Comparison of ENCODE assay signal across 8 mouse cellular contexts in the genomic region with DNA sequence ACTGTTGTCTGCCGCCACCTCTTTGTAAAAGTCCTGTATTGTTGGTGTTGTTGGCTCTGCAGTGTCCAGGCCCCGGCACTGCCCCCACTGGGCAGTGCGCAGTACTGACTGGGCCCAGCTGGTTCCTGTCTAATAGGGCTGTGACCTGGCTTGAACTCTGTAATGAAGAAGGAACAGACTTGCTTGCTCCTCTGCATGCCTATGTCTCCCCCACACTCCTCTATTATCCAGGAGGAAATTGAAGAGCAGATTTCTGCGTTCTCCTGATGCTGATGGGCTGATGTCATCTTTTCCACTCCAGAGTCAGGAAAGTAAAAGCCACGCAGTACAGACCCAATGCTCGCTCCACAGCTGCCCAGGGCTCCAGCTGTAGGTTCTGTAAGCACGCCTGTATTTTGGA.
DNase-seq lines count a peak whose midpoint lies in the region; ATAC-seq and TF ChIP-seq lines count a peak whose summit lies in the region.

No protein-coding gene starts in this region.

- peak; percentile 48 for TF ChIP-seq CTCF in left cerebral cortex, adult 2 months (IDR thresholded peaks at IDR 0.05)

- H3K4me3 ChIP-seq in left cerebral cortex, adult 2 months = no peak overlapping the region
- H3K4me3 ChIP-seq in heart, embryonic 10.5 days = no peak overlapping the region
- H3K4me3 ChIP-seq in hindbrain, embryonic 16.5 days (ENCODE audit: low read length) = no peak overlapping the region

- no peaks in the 10 kb centered on the region for H3K27me3 ChIP-seq in heart, embryonic 10.5 days (ENCODE audit: insufficient read depth, poor library complexity, severe bottlenecking)
- no peaks in the 10 kb centered on the region for H3K27me3 ChIP-seq in hindbrain, embryonic 16.5 days (replicated peaks; ENCODE audit: control insufficient read depth, insufficient read depth, low read length)

- intact Hi-C loops in left cerebral cortex, adult 2 months (cut with DNase I) = no loop called here

- H3K9me3 ChIP-seq in heart, embryonic 10.5 days = no peaks in the 10 kb centered on the region
- no peaks in the 10 kb centered on the region for H3K9me3 ChIP-seq in hindbrain, embryonic 16.5 days (ENCODE audit: control insufficient read depth, low read length)

- H3K27ac ChIP-seq in left cerebral cortex, adult 2 months = no peak overlapping the region
- H3K27ac ChIP-seq in heart, embryonic 10.5 days = no peak overlapping the region
- H3K27ac ChIP-seq in hindbrain, embryonic 16.5 days (ENCODE audit: low read depth, low read length) = no peak overlapping the region

- H3K36me3 ChIP-seq in heart, embryonic 10.5 days = peaks cover 21% of the 10 kb centered on the region; the same call in 1 of the 2 replicates
- no peaks in the 10 kb centered on the region; the same call in 1 of the 2 replicates for H3K36me3 ChIP-seq in hindbrain, embryonic 16.5 days (ENCODE audit: control insufficient read depth, insufficient read depth, low read length)

- WGBS in heart, embryonic 10.5 days = 64% methylated on average over 7 of the region's 7 CpGs
- WGBS in hindbrain, embryonic 16.5 days = 78% methylated on average over 7 of the region's 7 CpGs

- peaks cover 76% of the 10 kb centered on the region for H3K4me1 ChIP-seq in heart, embryonic 10.5 days
- H3K4me1 ChIP-seq in hindbrain, embryonic 16.5 days (ENCODE audit: control insufficient read depth, insufficient read depth, low read depth, low read length) = peaks cover 12% of the 10 kb centered on the region

- H3K9ac ChIP-seq in hindbrain, embryonic 16.5 days (ENCODE audit: low read depth, low read length) = no peak overlapping the region

- ATAC-seq in megakaryocyte-erythroid progenitor cell, adult 5-6 weeks (replicated peaks; ENCODE audit: low FRiP score, low TSS enrichment, poor library complexity, severe bottlenecking) = peak; percentile 55
- ATAC-seq in hindbrain, embryonic 16.5 days = no peak

- no peak overlapping the region for H3K4me2 ChIP-seq in hindbrain, embryonic 16.5 days (ENCODE audit: low read length)

- no peak for DNase-seq in left cerebral cortex, adult 2 months (ENCODE audit: extremely low spot score in 1 of 2, low spot score in 2 of 2)
- DNase-seq in left cerebral cortex, adult 8-10 months (ENCODE audit: low spot score in 2 of 2) = no peak
- DNase-seq in heart, embryonic 10.5 days (ENCODE audit: low spot score) = peak; percentile 83
- DNase-seq in kidney, postnatal 25 days = peak; percentile 75 to 88
- no peak for DNase-seq in frontal cortex, postnatal 14 days (ENCODE audit: low spot score in 2 of 2)
- DNase-seq in spleen, adult 18-20 months = no peak

Comparison
In these comparisons a context has a peak if more than half of its experiments do, and no peak if none do; other contexts are left out.
1. DNase-seq: peak in heart, embryonic 10.5 days (single experiment) and kidney, postnatal 25 days (2 of 2); none in left cerebral cortex, adult 2 months (0 of 2), left cerebral cortex, adult 8-10 months (0 of 2), frontal cortex, postnatal 14 days (0 of 2) and spleen, adult 18-20 months (0 of 2).